Mouse (Mus musculus) B cell, adult 62 days (primary cell): ENCODE data around the gene Hoxc5. TPM values are rescaled to one million over a fixed set of nuclear protein-coding genes. Genes with fewer than 3 reads are reported as not detected.

Experiments
- total RNA-seq: library from RNA; stranded (reverse); gene quantifications from 4 replicates; pipeline ENCODE4 v1.2.4, GENCODE M21; 2023

Gene Hoxc5
- total RNA-seq, result not detected in 4 replicates

DNA sequence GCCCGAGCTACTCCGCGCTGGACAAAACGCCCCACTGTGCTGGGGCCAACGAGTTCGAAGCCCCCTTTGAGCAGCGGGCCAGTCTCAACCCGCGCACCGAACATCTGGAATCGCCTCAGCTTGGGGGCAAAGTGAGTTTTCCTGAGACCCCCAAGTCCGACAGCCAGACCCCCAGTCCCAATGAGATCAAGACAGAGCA is at the start of gene Hoxc5:
Gene Hoxc5 (plus strand): TSS at position 132 of the 199 bp plus-strand sequence.

DNA sequence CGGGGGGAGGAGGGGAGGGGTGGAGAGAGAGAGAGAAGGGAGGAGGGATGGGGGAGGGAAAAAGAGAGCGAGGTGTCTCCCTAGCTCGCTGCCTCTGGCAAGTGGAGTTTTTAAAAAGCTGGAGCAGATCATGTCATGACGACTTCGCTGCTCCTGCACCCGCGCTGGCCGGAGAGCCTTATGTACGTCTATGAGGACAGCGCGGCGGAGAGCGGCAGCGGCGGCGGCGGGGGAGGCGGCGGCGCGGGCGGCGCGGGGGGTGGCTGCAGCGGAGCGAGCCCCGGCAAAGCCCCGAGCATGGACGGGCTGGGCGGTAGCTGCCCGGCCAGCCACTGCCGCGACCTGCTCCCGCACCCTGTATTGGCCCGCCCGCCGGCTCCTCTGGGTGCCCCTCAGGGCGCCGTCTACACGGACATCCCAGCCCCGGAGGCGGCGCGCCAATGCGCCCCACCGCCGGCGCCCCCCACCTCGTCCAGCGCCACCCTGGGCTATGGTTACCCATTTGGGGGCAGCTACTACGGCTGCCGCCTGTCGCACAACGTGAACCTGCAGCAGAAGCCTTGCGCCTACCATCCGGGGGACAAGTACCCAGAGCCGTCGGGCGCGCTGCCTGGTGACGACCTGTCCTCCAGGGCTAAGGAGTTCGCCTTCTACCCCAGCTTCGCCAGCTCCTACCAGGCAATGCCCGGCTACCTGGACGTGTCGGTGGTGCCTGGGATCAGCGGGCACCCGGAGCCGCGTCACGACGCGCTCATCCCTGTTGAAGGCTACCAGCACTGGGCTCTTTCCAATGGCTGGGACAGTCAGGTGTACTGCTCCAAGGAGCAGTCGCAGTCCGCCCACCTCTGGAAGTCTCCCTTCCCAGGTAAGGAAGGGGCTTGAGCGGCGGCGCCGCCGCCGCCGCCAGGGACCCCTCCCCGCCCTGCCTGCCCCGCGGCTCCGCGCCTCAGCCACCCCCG is 45.9 kb upstream of the Hoxc5 start, which contains the start of gene Hoxc13:
Gene Hoxc13 (plus strand): TSS at position 51 of the 959 bp plus-strand sequence.

DNA sequence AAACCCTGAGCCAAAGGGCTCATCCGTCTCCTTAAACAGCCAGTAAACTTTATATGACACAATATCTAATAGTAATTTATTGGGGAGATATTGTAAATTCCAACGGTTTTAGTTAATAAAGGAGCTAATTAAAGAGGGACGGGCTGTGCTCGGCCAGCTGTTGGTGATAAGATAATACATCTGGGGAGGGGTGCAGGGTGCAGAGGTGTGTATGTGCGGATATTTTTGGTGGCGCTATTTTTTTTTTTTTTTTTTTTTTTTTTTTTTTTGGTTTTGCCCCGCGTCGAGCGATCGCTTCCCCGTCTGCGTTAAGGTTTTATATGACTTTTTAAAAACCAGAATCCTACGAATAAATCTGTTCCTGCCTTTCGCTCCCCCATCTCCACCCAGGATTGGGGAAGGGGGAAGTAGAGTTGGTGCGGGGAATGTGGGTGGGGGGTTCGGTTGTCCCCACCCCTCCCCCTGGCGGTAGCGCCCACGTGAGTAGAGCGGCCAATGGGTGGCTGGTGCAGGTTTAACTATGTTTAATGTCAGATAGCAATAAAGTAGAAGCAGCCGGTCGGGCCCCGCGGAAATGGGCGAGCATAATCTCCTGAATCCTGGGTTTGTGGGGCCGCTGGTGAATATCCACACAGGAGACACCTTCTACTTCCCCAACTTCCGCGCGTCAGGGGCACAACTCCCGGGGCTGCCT is 30.8 kb upstream of the Hoxc5 start, which contains the start of gene Hoxc12:
Gene Hoxc12 (plus strand): TSS at position 479 of the 694 bp plus-strand sequence.

DNA sequence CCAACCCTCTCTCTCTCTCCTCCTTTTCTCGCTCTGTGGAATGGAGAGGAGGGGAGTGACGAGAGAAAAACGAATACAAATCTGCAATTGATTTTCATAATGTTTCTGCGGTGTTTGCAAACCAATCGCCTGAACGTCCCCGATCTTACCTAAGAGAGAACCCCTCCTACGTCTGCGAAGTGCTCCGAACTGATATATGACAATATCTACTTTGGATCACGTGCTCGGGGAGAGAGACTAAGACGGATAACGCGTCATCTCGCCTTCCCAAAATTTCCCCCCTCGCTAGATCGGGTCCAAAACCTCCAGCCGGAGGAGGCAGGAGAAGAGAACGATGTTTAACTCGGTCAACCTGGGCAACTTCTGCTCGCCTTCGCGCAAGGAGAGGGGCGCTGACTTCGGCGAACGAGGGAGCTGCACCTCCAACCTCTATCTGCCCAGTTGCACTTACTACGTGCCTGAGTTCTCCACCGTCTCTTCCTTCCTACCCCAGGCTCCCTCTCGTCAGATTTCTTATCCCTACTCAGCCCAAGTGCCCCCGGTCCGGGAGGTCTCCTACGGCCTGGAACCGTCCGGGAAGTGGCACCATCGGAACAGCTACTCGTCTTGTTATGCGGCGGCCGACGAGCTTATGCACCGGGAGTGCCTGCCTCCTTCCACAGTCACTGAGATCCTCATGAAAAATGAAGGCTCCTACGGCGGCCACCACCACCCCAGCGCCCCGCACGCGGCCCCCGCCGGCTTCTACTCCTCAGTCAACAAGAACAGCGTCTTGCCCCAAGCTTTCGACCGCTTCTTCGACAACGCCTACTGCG is 12.8 kb upstream of the Hoxc5 start, which contains the start of gene Hoxc11:
Gene Hoxc11 (plus strand): TSS at position 236 of the 815 bp plus-strand sequence.

DNA sequence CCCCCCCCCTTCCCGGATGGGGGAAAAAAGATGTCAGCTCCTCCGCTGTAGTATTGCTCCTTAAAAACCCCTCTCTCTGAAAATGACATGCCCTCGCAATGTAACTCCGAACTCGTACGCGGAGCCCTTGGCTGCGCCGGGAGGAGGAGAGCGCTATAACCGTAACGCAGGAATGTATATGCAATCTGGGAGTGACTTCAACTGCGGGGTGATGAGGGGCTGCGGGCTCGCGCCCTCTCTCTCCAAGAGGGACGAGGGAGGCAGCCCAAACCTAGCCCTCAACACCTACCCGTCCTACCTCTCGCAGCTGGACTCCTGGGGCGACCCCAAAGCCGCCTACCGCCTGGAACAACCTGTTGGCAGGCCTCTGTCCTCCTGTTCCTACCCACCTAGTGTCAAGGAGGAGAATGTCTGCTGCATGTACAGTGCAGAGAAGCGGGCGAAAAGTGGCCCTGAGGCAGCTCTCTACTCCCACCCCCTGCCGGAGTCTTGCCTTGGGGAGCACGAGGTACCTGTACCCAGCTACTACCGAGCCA is 399 bp upstream of the Hoxc5 start, which contains the start of gene Hoxc10:
Gene Hoxc10 (plus strand): TSS at position 21 of the 536 bp plus-strand sequence.

DNA sequence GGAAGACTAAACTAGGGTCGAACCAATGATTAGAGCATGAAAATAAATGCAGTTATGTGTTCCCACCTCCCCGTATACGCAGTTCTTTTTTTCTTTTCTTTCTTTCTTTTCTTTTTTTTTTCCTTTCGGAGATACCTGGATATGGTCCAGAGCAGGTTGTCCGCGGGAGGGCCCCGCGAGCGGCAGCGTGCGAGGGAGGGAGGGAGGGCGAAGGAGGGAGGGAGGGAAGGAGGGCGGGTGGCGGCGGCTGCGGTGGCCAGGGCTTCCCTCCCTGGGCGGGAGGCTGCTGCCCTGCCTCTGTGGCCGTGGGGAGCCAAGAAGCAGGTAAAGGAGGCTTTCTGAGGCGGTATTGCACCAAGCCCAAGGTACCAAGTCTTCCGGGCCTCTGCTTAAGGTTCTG is 8.9 kb downstream of the Hoxc5 start, which contains the start of gene Hoxc9:
Gene Hoxc9 (plus strand): TSS at position 269 of the 400 bp plus-strand sequence.

DNA sequence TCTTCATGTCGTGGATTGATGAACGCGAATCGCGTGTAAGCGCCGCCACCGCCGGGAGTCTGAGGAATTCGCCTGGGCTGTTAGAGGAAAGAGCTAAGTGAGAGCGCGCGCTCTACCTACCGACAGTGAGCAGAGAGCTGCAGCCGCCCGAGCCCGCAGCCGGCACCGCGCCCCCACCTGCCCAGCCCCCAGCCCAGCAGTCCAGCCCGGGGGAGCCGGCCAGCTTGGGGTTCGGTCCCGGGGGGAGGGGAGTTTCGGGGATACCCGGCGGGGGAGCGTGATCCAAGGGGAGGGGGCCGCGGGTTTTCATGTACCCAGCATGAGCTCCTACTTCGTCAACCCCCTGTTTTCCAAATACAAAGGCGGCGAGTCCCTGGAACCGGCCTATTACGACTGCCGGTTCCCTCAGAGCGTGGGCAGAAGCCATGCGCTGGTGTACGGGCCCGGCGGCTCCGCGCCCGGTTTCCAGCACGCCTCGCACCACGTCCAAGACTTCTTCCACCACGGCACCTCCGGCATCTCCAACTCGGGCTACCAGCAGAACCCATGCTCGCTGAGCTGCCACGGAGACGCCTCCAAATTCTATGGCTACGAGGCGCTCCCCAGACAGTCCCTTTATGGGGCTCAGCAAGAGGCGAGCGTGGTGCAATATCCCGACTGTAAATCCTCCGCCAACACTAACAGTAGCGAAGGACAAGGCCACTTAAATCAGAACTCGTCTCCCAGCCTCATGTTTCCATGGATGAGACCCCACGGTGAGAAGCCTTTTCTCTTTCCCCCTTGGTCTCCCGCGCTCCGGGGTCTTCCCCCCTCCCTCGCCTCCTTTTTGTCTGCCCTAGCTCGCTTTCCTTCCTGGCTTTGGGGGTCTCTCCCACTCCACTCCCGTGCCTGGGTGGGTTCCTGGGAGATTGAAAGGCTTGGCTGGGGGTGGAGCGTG is 23.5 kb downstream of the Hoxc5 start, which contains the start of gene Hoxc8:
Gene Hoxc8 (plus strand): TSS at position 147 of the 937 bp plus-strand sequence.

DNA sequence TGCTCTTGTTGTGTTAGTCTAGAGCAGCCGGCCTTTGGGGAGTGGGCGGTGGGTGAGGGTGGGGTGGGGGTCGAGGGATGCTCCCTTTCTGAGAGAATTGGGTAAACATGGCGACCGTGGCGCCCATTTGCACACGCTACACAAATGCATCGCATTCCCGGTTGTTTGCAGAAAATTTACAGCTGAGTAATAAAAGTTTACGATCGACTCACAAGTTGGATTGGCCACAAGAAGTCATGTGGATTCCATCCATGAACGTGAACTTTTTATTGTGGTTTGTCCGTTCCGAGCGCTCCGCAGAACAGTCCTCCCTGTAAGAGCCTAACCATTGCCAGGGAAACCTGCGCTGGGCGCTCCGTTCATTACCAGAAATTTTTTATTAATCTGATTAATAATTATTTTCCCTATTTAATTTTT is 30.7 kb downstream of the Hoxc5 start, which contains the start of gene Hoxc6:
Gene Hoxc6 (plus strand): TSS at position 319 of the 417 bp plus-strand sequence.

DNA sequence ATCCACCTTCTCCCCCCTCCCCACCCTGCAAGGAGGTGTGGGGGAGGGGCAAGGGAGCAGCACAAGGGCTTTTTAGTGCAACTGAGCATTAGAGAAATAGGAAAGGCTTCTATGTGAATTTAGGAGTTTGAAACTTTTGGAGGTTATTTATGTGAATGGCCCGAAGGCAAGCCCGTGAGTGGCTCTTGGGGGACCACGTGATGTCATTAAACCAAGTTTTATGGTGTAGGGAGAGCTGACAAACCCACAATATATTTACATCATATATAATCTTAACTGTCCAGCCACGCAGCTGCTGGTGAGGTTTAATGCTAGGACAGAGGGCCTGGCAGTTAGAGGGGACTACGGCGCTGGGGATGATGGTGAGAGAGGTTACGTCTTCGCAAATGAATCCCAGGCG is 51.4 kb downstream of the Hoxc5 start, which contains the start of gene Hoxc4:
Gene Hoxc4 (plus strand): TSS at position 299 of the 400 bp plus-strand sequence.

Other genes with a start within 250 kb of the Hoxc5 start
- gene Calcoco1, start 245.3 kb upstream of the Hoxc5 start, total RNA-seq, result 46.4 to 65.2 TPM (median 57.8 TPM) in 4 replicates
- gene Hoxc13, start 46.3 kb upstream of the Hoxc5 start, total RNA-seq, result not detected in 4 replicates
- not detected in 4 replicates for gene Hoxc12, start 30.7 kb upstream of the Hoxc5 start, total RNA-seq
- gene Hoxc11, start 13.0 kb upstream of the Hoxc5 start, total RNA-seq, result not detected in 4 replicates
- gene Hoxc10, start 647 bp upstream of the Hoxc5 start, total RNA-seq, result not detected in 4 replicates
- gene Hoxc9, start 9.0 kb downstream of the Hoxc5 start, total RNA-seq, result not detected in 4 replicates
- gene Hoxc8, start 23.2 kb downstream of the Hoxc5 start, total RNA-seq, result not detected in 4 replicates
- gene Hoxc6, start 30.8 kb downstream of the Hoxc5 start, total RNA-seq, result not detected in 4 replicates
- not detected in 4 replicates for gene Hoxc4, start 51.5 kb downstream of the Hoxc5 start, total RNA-seq
- 4.7 to 8.7 TPM (median 7.1 TPM) in 4 replicates for gene Smug1, start 199.6 kb downstream of the Hoxc5 start, total RNA-seq